Comparison of ENCODE assay signal across 27 mouse cellular contexts in genomic region chr3:137887961-137888360, GRCm38 (mm10). TPM values are rescaled to one million over a fixed set of nuclear protein-coding genes. Genes with fewer than 3 reads are reported as not detected.
DNase-seq lines count a peak whose midpoint lies in the region; ATAC-seq and TF ChIP-seq lines count a peak whose summit lies in the region.
"Had no signal": no experiment of that assay in that cellular context is flagged by ENCODE, and none has a peak within 500 bp of the region (broad histone marks: within the 10 kb centered on the region; RNA-seq: fewer than 3 reads in every experiment).

No protein-coding gene starts in this region.

- H3K36me3 ChIP-seq in CH12.LX (replicated peaks in 1 of 2; ENCODE audit: control insufficient read depth in 1 of 2, insufficient read depth in 1 of 2, low read length in 1 of 2), result peaks cover 13 to 34% of the 10 kb centered on the region in 2 experiments
- peaks cover 21% of the 10 kb centered on the region for H3K36me3 ChIP-seq in limb, embryonic 10.5 days

- no peak for TF ChIP-seq POLR2A in CH12.LX (IDR thresholded peaks at IDR 0.05; ENCODE audit: low read depth, low read length)

- peaks cover 9 to 35% of the 10 kb centered on the region in 2 experiments for H3K4me1 ChIP-seq in CH12.LX (ENCODE audit: control insufficient read depth in 1 of 2, insufficient read depth in 2 of 2)
- no peaks in the 10 kb centered on the region for H3K4me1 ChIP-seq in limb, embryonic 10.5 days
- H3K4me1 ChIP-seq: heart, embryonic 12.5 days; heart, embryonic 15.5 days had no signal

- intact Hi-C loops in heart, postnatal 14 days (cut with DNase I), result no loop called here

- TF ChIP-seq RAD21 in CH12.LX (IDR thresholded peaks at IDR 0.05; ENCODE audit: low read depth, low read length), result no peak

- dilution Hi-C loops in CH12.LX (cut with MboI; ENCODE audit: extremely low pct_ligation_motif_present, extremely low pct_unique_long_range_greater_than_20kb, low sequenced_read_pairs), result no loop called here

- WGBS in limb, embryonic 10.5 days, result 81% methylated on average over 7 of the region's 7 CpGs

- H3K27ac ChIP-seq in CH12.LX (ENCODE audit: insufficient read depth, low read depth), result peak overlapping the region; percentile 36; the same call in 1 of the 2 replicates
- no peak overlapping the region for H3K27ac ChIP-seq in limb, embryonic 10.5 days
- H3K27ac ChIP-seq: forebrain, embryonic 12.5 days; heart, embryonic 15.5 days; hindbrain, embryonic 14.5 days; hindbrain, postnatal 0 days had no signal

- in situ Hi-C loops in CH12.LX (cut with MboI; ENCODE audit: low pct_ligation_motif_present, low pct_unique_long_range_greater_than_20kb, low sequenced_read_pairs), result no loop called here

- no peak for TF ChIP-seq CTCF in CH12.LX (conservative IDR thresholded peaks at IDR 0.05 in 1 of 2, IDR thresholded peaks at IDR 0.05 in 1 of 2; ENCODE audit: low read depth in 2 of 2, low read length in 2 of 2)

- no peak for ATAC-seq in erythroblast, adult 5-6 weeks (replicated peaks; ENCODE audit: low FRiP score, poor library complexity, severe bottlenecking)
- ATAC-seq: forebrain, embryonic 16.5 days; hindbrain, postnatal 0 days; inflammation-experienced regulatory T-cells, adult 6 months; intestine, embryonic 16.5 days; Patski had no signal

- H3K4me2 ChIP-seq in CH12.LX (ENCODE audit: insufficient read depth, low read depth, poor library complexity, severe bottlenecking), result peak overlapping the region; percentile 93
- H3K4me2 ChIP-seq: forebrain, embryonic 12.5 days; heart, embryonic 12.5 days; heart, embryonic 15.5 days; hindbrain, embryonic 14.5 days had no signal

- no peaks in the 10 kb centered on the region for H3K27me3 ChIP-seq in CH12.LX (replicated peaks)
- H3K27me3 ChIP-seq in limb, embryonic 10.5 days (ENCODE audit: low read depth, poor library complexity, severe bottlenecking), result no peaks in the 10 kb centered on the region
- H3K27me3 ChIP-seq: forebrain, embryonic 12.5 days; heart, embryonic 12.5 days; heart, embryonic 15.5 days; Patski had no signal

- H3K9me3 ChIP-seq in CH12.LX (replicated peaks; ENCODE audit: low read length), result peaks cover 9% of the 10 kb centered on the region
- no peaks in the 10 kb centered on the region for H3K9me3 ChIP-seq in limb, embryonic 10.5 days (replicated peaks)
- H3K9me3 ChIP-seq: forebrain, embryonic 12.5 days; heart, embryonic 12.5 days; heart, embryonic 15.5 days had no signal

- no peaks in the 10 kb centered on the region for H3K79me2 ChIP-seq in CH12.LX (replicated peaks; ENCODE audit: control insufficient read depth, extremely low read depth, insufficient read depth, poor library complexity, severe bottlenecking)

- peak; percentile 58; the same call in 1 of the 2 replicates for TF ChIP-seq EP300 in CH12.LX (IDR thresholded peaks at IDR 0.05; ENCODE audit: low read length)

- peak overlapping the region; percentile 47 for H3K9ac ChIP-seq in CH12.LX (ENCODE audit: insufficient read depth, low read depth)
- H3K9ac ChIP-seq: forebrain, embryonic 12.5 days; heart, embryonic 12.5 days; heart, embryonic 15.5 days; hindbrain, embryonic 14.5 days had no signal

- no peak overlapping the region for H3K4me3 ChIP-seq in CH12.LX (replicated peaks in 1 of 3; ENCODE audit: low read depth in 2 of 3, low read length in 2 of 3, poor library complexity in 1 of 3)
- no peak overlapping the region for H3K4me3 ChIP-seq in limb, embryonic 10.5 days
- H3K4me3 ChIP-seq: forebrain, embryonic 12.5 days; heart, embryonic 12.5 days; heart, embryonic 15.5 days had no signal

- DNase-seq in heart, adult 11 months, result peak; percentile 9
- DNase-seq in heart, postnatal 14 days, result no peak
- DNase-seq in 416B (ENCODE audit: low read depth) (peak; percentile 37), CH12.LX (ENCODE audit: extremely low read depth) (peak; percentile 36)
- peak; percentile 6 for DNase-seq in limb, embryonic 10.5 days (ENCODE audit: low spot score)
- no peak for DNase-seq in left cerebral cortex, adult 9 months (ENCODE audit: low spot score in 2 of 2)
- no peak for DNase-seq in lung, postnatal 25 days (ENCODE audit: low spot score)
- DNase-seq: adrenal gland, adult 2 months; adrenal gland, postnatal 14 days; cerebellum, adult 11-12 months; cerebellum, adult 8-10 months; cerebellum, postnatal 10 days; gastrocnemius, postnatal 10 days; gastrocnemius, postnatal 36 days; heart, adult 18-20 months; heart, postnatal 10 days; heart, postnatal 4 days had no signal

TF ChIP-seq in CH12.LX, 34 proteins besides CTCF, POLR2A, EP300 and RAD21:
- TF ChIP-seq BHLHE40 (IDR thresholded peaks at IDR 0.05; ENCODE audit: low read depth, low read length) (no peak), E2F4 (IDR thresholded peaks at IDR 0.05; ENCODE audit: insufficient replicate concordance, low read depth, low read length) (no peak), SIN3A (IDR thresholded peaks at IDR 0.05; ENCODE audit: low read length) (no peak), CHD1 (IDR thresholded peaks at IDR 0.05; ENCODE audit: low read depth, low read length) (no peak), RCOR1 (conservative IDR thresholded peaks at IDR 0.05; ENCODE audit: low read depth, low read length) (no peak), TBP (conservative IDR thresholded peaks at IDR 0.05; ENCODE audit: low read depth, low read length) (0 out of 2 replicates have a peak, but pooled peaks have one; percentile 50), TCF12 (IDR thresholded peaks at IDR 0.05; ENCODE audit: low read depth, low read length) (0 out of 2 replicates have a peak, but pooled peaks have one; percentile 41), MEF2A (IDR thresholded peaks at IDR 0.05; ENCODE audit: borderline replicate concordance, low read depth, low read length) (peak; percentile 69; the same call in 1 of the 2 replicates), JUND (conservative IDR thresholded peaks at IDR 0.05; ENCODE audit: low read depth, low read length) (no peak), UBTF (IDR thresholded peaks at IDR 0.05; ENCODE audit: low read depth, low read length) (no peak), USF2 (conservative IDR thresholded peaks at IDR 0.05; ENCODE audit: low read depth, low read length) (no peak), ZMIZ1 (IDR thresholded peaks at IDR 0.05; ENCODE audit: low read depth, low read length) (no peak), ETS1 (conservative IDR thresholded peaks at IDR 0.05; ENCODE audit: low read depth, low read length) (peak; percentile 30; the same call in 1 of the 2 replicates), IRF4 (IDR thresholded peaks at IDR 0.05; ENCODE audit: low read depth, low read length) (0 out of 2 replicates have a peak, but pooled peaks have one; percentile 67), ZC3H11A (IDR thresholded peaks at IDR 0.05; ENCODE audit: low read depth, low read length) (no peak), NRF1 (IDR thresholded peaks at IDR 0.05; ENCODE audit: low read depth, low read length) (no peak), PAX5 (IDR thresholded peaks at IDR 0.05; ENCODE audit: low read length) (no peak)

RNA-seq across cellular contexts. Expression of gene Dnajb14, which starts 20.5 kb away (rescaled TPM):
- 10 to 100 TPM; 10.9 to 11.0 TPM for total RNA-seq in heart, postnatal 14 days (2021)
- total RNA-seq in CH12.LX (2012; rRNA removed) (6.0 and 7.0 TPM in 2 replicates), CH12.LX (2014; rRNA removed) (2.8 and 2.9 TPM in 2 replicates)
- 4.4 and 6.4 TPM in 2 replicates for polyA plus RNA-seq in CH12.LX (2012; ENCODE audit: insufficient read length, low read depth)
- polyA plus RNA-seq in limb, embryonic 10.5 days (2016; fragmentation: Nextera tagmentation; extraction: Ambion mirVana), result 6.8 TPM in 2 replicates
- 3.7 and 7.5 TPM in 2 replicates for total RNA-seq in erythroblast, adult 5-6 weeks (2015; ENCODE audit: low replicate concordance)
- total RNA-seq in erythroblast, adult 5-6 weeks (2017; ENCODE audit: low replicate concordance), result 3.5 and 3.7 TPM in 2 replicates

RNA-seq across cellular contexts. Expression of gene H2afz, which starts 23.7 kb away (rescaled TPM):
- total RNA-seq in heart, postnatal 14 days (2021), result 10 to 100 TPM; 80.2 to 99.5 TPM
- total RNA-seq in CH12.LX (2012; rRNA removed) (3,347 and 4,299 TPM in 2 replicates), CH12.LX (2014; rRNA removed) (4,409 and 4,907 TPM in 2 replicates)
- 3,496 and 4,006 TPM in 2 replicates for polyA plus RNA-seq in CH12.LX (2012; ENCODE audit: insufficient read length, low read depth)
- polyA plus RNA-seq in limb, embryonic 10.5 days (2016; fragmentation: Nextera tagmentation; extraction: Ambion mirVana), result 3,221 and 3,431 TPM in 2 replicates
- 505 TPM in 2 replicates for total RNA-seq in erythroblast, adult 5-6 weeks (2015; ENCODE audit: low replicate concordance)
- total RNA-seq in erythroblast, adult 5-6 weeks (2017; ENCODE audit: low replicate concordance), result 376 and 479 TPM in 2 replicates

RNA-seq across cellular contexts. Expression of gene Lamtor3, which starts 30.3 kb away (rescaled TPM):
- 10 to 100 TPM; 88.9 to 90.3 TPM for total RNA-seq in heart, postnatal 14 days (2021)
- total RNA-seq in CH12.LX (2012; rRNA removed), result 146 and 169 TPM in 2 replicates
- 245 and 260 TPM in 2 replicates for total RNA-seq in CH12.LX (2014; rRNA removed)
- polyA plus RNA-seq in CH12.LX (2012; ENCODE audit: insufficient read length, low read depth), result 147 and 155 TPM in 2 replicates
- 84.0 and 87.3 TPM in 2 replicates for polyA plus RNA-seq in limb, embryonic 10.5 days (2016; fragmentation: Nextera tagmentation; extraction: Ambion mirVana)
- 31.6 and 47.8 TPM in 2 replicates for total RNA-seq in erythroblast, adult 5-6 weeks (2015; ENCODE audit: low replicate concordance)
- 45.0 and 49.3 TPM in 2 replicates for total RNA-seq in erythroblast, adult 5-6 weeks (2017; ENCODE audit: low replicate concordance)

Comparison
In these comparisons a context has a peak if more than half of its experiments do, and no peak if none do; other contexts are left out.
1. DNase-seq: peak in heart, adult 11 months (single experiment), 416B (single experiment), CH12.LX (single experiment) and limb, embryonic 10.5 days (single experiment); none in heart, postnatal 14 days (0 of 2), left cerebral cortex, adult 9 months (0 of 2) and lung, postnatal 25 days (single experiment).
2. RNA of gene H2afz, which starts 23.7 kb away (total RNA-seq): 3,347 to 4,907 TPM in CH12.LX; 376 to 505 TPM in erythroblast, adult 5-6 weeks and 80.2 to 99.5 TPM in heart, postnatal 14 days; every median in the first group is over 4 times any median in the second.